Mouse (Mus musculus) cerebellum, adult 11 months (tissue): ENCODE data around the gene Rps19bp1.

Experiments used
- DNase-seq: peaks from one replicate; pipeline ENCODE4 v3.0.0; 2022

Gene Rps19bp1

GRCm38 (mm10) chr15:80219211-80219610, 44.9 kb downstream of the Rps19bp1 start:
- DNase-seq = no peak

GRCm38 (mm10) chr15:80217476-80217875, 46.6 kb downstream of the Rps19bp1 start:
- no peak for DNase-seq

GRCm38 (mm10) chr15:80216480-80216820, 47.7 kb downstream of the Rps19bp1 start:
- no peak for DNase-seq

GRCm38 (mm10) chr15:80215716-80216479, 48.2 kb downstream of the Rps19bp1 start:
- DNase-seq = no peak

GRCm38 (mm10) chr15:80213688-80214087, 50.4 kb downstream of the Rps19bp1 start:
- no peak for DNase-seq
